Mouse (Mus musculus): Measurements from ENCODE around the gene Fam234b. TPM values are rescaled to one million over a fixed set of nuclear protein-coding genes. Genes with fewer than 3 reads are reported as not detected.

The Fam234b gene
- polyA plus RNA-seq (2015; fragmentation: Nextera tagmentation; extraction: Ambion mirVana), result 31.7 and 33.8 TPM in 2 replicates

- Histone ChIP-seq H3K9me3 (replicated peaks; ENCODE audit: control insufficient read depth, low read length) (no peaks in the 10 kb centered on the region), H3K4me2 (ENCODE audit: low read depth, low read length) (peak within 1 kb of the TSS; percentile 78), H3K4me1 (ENCODE audit: control insufficient read depth, low read depth, low read length) (peaks cover 40% of the 10 kb centered on the region), H3K9ac (ENCODE audit: low read depth, low read length) (peak within 1 kb of the TSS; percentile 97), H3K27me3 (ENCODE audit: control insufficient read depth, insufficient read depth, low read depth, low read length) (no peaks in the 10 kb centered on the region), H3K27ac (ENCODE audit: low read length) (peak within 1 kb of the TSS; percentile 99), H3K36me3 (ENCODE audit: control insufficient read depth, insufficient read depth) (peaks cover 14% of the 10 kb centered on the region; the same call in 1 of the 2 replicates), H3K4me3 (ENCODE audit: low read depth, low read length) (peak within 1 kb of the TSS; percentile 94)
- WGBS (ENCODE audit: insufficient replicate concordance), result under 1% methylated on average over 52 of the region's 52 CpGs
- ATAC-seq (ENCODE audit: low read depth), result peak; percentile 79
Measured at GRCm38 (mm10) chr6:135197921-135198532, at the start of gene Fam234b, which contains the start of gene Hebp1. Fam234b (plus strand) TSS chr6:135197977. Hebp1 (minus strand) TSS chr6:135198022.

GRCm38 (mm10) chr6:135148506-135148905 is 49.3 kb upstream of the Fam234b start:
- no peak overlapping the region for H3K4me2 ChIP-seq (ENCODE audit: low read depth, low read length)
- WGBS (ENCODE audit: insufficient replicate concordance), result 58% methylated on average over 1 of the region's 1 CpGs
- H3K4me1 ChIP-seq (ENCODE audit: control insufficient read depth, low read depth, low read length), result no peaks in the 10 kb centered on the region
- H3K9ac ChIP-seq (ENCODE audit: low read depth, low read length), result no peak overlapping the region
- no peaks in the 10 kb centered on the region for H3K9me3 ChIP-seq (replicated peaks; ENCODE audit: control insufficient read depth, low read length)
- no peak overlapping the region for H3K4me3 ChIP-seq (ENCODE audit: low read depth, low read length)
- ATAC-seq (ENCODE audit: low read depth), result peak; percentile 38; the same call in 1 of the 2 replicates
- peaks cover 74% of the 10 kb centered on the region for H3K36me3 ChIP-seq (ENCODE audit: control insufficient read depth, insufficient read depth)
- H3K27ac ChIP-seq (ENCODE audit: low read length), result no peak overlapping the region
- no peaks in the 10 kb centered on the region for H3K27me3 ChIP-seq (ENCODE audit: control insufficient read depth, insufficient read depth, low read depth, low read length)

- peak; percentile 14; the same call in 1 of the 2 replicates for ATAC-seq (ENCODE audit: low read depth)
- peaks cover 79% of the 10 kb centered on the region for H3K36me3 ChIP-seq (ENCODE audit: control insufficient read depth, insufficient read depth)
- no peak overlapping the region for H3K4me2 ChIP-seq (ENCODE audit: low read depth, low read length)
- H3K9me3 ChIP-seq (replicated peaks; ENCODE audit: control insufficient read depth, low read length), result no peaks in the 10 kb centered on the region
- no peaks in the 10 kb centered on the region for H3K4me1 ChIP-seq (ENCODE audit: control insufficient read depth, low read depth, low read length)
- no peak overlapping the region for H3K9ac ChIP-seq (ENCODE audit: low read depth, low read length)
- no peak overlapping the region for H3K27ac ChIP-seq (ENCODE audit: low read length)
- H3K4me3 ChIP-seq (ENCODE audit: low read depth, low read length), result no peak overlapping the region
- 71% methylated on average over 4 of the region's 4 CpGs for WGBS (ENCODE audit: insufficient replicate concordance)
- no peaks in the 10 kb centered on the region for H3K27me3 ChIP-seq (ENCODE audit: control insufficient read depth, insufficient read depth, low read depth, low read length)
Measured at GRCm38 (mm10) chr6:135149175-135149574, 48.6 kb upstream of the Fam234b start.

- Histone ChIP-seq H3K4me1 (ENCODE audit: control insufficient read depth, low read depth, low read length) (no peaks in the 10 kb centered on the region), H3K27ac (ENCODE audit: low read length) (no peak overlapping the region), H3K9me3 (replicated peaks; ENCODE audit: control insufficient read depth, low read length) (no peaks in the 10 kb centered on the region), H3K4me2 (ENCODE audit: low read depth, low read length) (no peak overlapping the region), H3K4me3 (ENCODE audit: low read depth, low read length) (no peak overlapping the region), H3K36me3 (ENCODE audit: control insufficient read depth, insufficient read depth) (peaks cover 79% of the 10 kb centered on the region), H3K27me3 (ENCODE audit: control insufficient read depth, insufficient read depth, low read depth, low read length) (no peaks in the 10 kb centered on the region), H3K9ac (ENCODE audit: low read depth, low read length) (no peak overlapping the region)
- ATAC-seq (ENCODE audit: low read depth), result no peak
- WGBS (ENCODE audit: insufficient replicate concordance), result 83% methylated on average over 4 of the region's 4 CpGs
Measured at GRCm38 (mm10) chr6:135149722-135150121, 48.1 kb upstream of the Fam234b start.

- Histone ChIP-seq H3K4me3 (ENCODE audit: low read depth, low read length) (no peak overlapping the region), H3K27ac (ENCODE audit: low read length) (no peak overlapping the region), H3K4me2 (ENCODE audit: low read depth, low read length) (no peak overlapping the region), H3K9me3 (replicated peaks; ENCODE audit: control insufficient read depth, low read length) (no peaks in the 10 kb centered on the region), H3K36me3 (ENCODE audit: control insufficient read depth, insufficient read depth) (peaks cover 79% of the 10 kb centered on the region), H3K4me1 (ENCODE audit: control insufficient read depth, low read depth, low read length) (no peaks in the 10 kb centered on the region), H3K27me3 (ENCODE audit: control insufficient read depth, insufficient read depth, low read depth, low read length) (no peaks in the 10 kb centered on the region), H3K9ac (ENCODE audit: low read depth, low read length) (no peak overlapping the region)
- 26% methylated on average over 5 of the region's 5 CpGs for WGBS (ENCODE audit: insufficient replicate concordance)
- peak; percentile 40; the same call in 1 of the 2 replicates for ATAC-seq (ENCODE audit: low read depth)
Measured at GRCm38 (mm10) chr6:135150311-135150710, 47.5 kb upstream of the Fam234b start.

- H3K4me3 ChIP-seq (ENCODE audit: low read depth, low read length), result no peak overlapping the region
- no peak overlapping the region for H3K4me2 ChIP-seq (ENCODE audit: low read depth, low read length)
- no peak overlapping the region for H3K27ac ChIP-seq (ENCODE audit: low read length)
- H3K36me3 ChIP-seq (ENCODE audit: control insufficient read depth, insufficient read depth), result peaks cover 60% of the 10 kb centered on the region
- no peak for ATAC-seq (ENCODE audit: low read depth)
- H3K9me3 ChIP-seq (replicated peaks; ENCODE audit: control insufficient read depth, low read length), result no peaks in the 10 kb centered on the region
- no peaks in the 10 kb centered on the region for H3K27me3 ChIP-seq (ENCODE audit: control insufficient read depth, insufficient read depth, low read depth, low read length)
- H3K9ac ChIP-seq (ENCODE audit: low read depth, low read length), result no peak overlapping the region
- WGBS (ENCODE audit: insufficient replicate concordance), result 83% methylated on average over 5 of the region's 5 CpGs
- H3K4me1 ChIP-seq (ENCODE audit: control insufficient read depth, low read depth, low read length), result peaks cover 14% of the 10 kb centered on the region
Measured at GRCm38 (mm10) chr6:135153719-135154118, 44.1 kb upstream of the Fam234b start.

GRCm38 (mm10) chr6:135156597-135156996 is 41.2 kb upstream of the Fam234b start:
- WGBS (ENCODE audit: insufficient replicate concordance), result 38% methylated on average over 8 of the region's 8 CpGs
- Histone ChIP-seq H3K4me3 (ENCODE audit: low read depth, low read length) (no peak overlapping the region), H3K4me2 (ENCODE audit: low read depth, low read length) (no peak overlapping the region), H3K9ac (ENCODE audit: low read depth, low read length) (no peak overlapping the region), H3K4me1 (ENCODE audit: control insufficient read depth, low read depth, low read length) (peaks cover 23% of the 10 kb centered on the region), H3K27me3 (ENCODE audit: control insufficient read depth, insufficient read depth, low read depth, low read length) (no peaks in the 10 kb centered on the region), H3K36me3 (ENCODE audit: control insufficient read depth, insufficient read depth) (peaks cover 37% of the 10 kb centered on the region), H3K27ac (ENCODE audit: low read length) (no peak overlapping the region), H3K9me3 (replicated peaks; ENCODE audit: control insufficient read depth, low read length) (no peaks in the 10 kb centered on the region)
- ATAC-seq (ENCODE audit: low read depth), result 0 out of 2 replicates have a peak, but pooled peaks have one; percentile 19

- Histone ChIP-seq H3K9me3 (replicated peaks; ENCODE audit: control insufficient read depth, low read length) (no peaks in the 10 kb centered on the region), H3K4me1 (ENCODE audit: control insufficient read depth, low read depth, low read length) (peaks cover 29% of the 10 kb centered on the region), H3K36me3 (ENCODE audit: control insufficient read depth, insufficient read depth) (peaks cover 30% of the 10 kb centered on the region), H3K9ac (ENCODE audit: low read depth, low read length) (peak overlapping the region; percentile 7; the same call in 1 of the 2 replicates), H3K4me2 (ENCODE audit: low read depth, low read length) (no peak overlapping the region), H3K4me3 (ENCODE audit: low read depth, low read length) (no peak overlapping the region), H3K27me3 (ENCODE audit: control insufficient read depth, insufficient read depth, low read depth, low read length) (no peaks in the 10 kb centered on the region), H3K27ac (ENCODE audit: low read length) (no peak overlapping the region)
- ATAC-seq (ENCODE audit: low read depth), result no peak
- WGBS (ENCODE audit: insufficient replicate concordance), result 72% methylated on average over 4 of the region's 4 CpGs
Measured at GRCm38 (mm10) chr6:135157496-135157895, 40.3 kb upstream of the Fam234b start.

- no peaks in the 10 kb centered on the region for H3K27me3 ChIP-seq (ENCODE audit: control insufficient read depth, insufficient read depth, low read depth, low read length)
- no peak overlapping the region for H3K9ac ChIP-seq (ENCODE audit: low read depth, low read length)
- no peaks in the 10 kb centered on the region for H3K9me3 ChIP-seq (replicated peaks; ENCODE audit: control insufficient read depth, low read length)
- no peak overlapping the region for H3K4me3 ChIP-seq (ENCODE audit: low read depth, low read length)
- peak; percentile 38 for ATAC-seq (ENCODE audit: low read depth)
- H3K4me1 ChIP-seq (ENCODE audit: control insufficient read depth, low read depth, low read length), result peaks cover 39% of the 10 kb centered on the region
- peak overlapping the region; percentile 51 for H3K27ac ChIP-seq (ENCODE audit: low read length)
- 81% methylated on average over 4 of the region's 4 CpGs for WGBS (ENCODE audit: insufficient replicate concordance)
- peaks cover 29% of the 10 kb centered on the region for H3K36me3 ChIP-seq (ENCODE audit: control insufficient read depth, insufficient read depth)
- H3K4me2 ChIP-seq (ENCODE audit: low read depth, low read length), result no peak overlapping the region
Measured at GRCm38 (mm10) chr6:135158509-135158908, 39.3 kb upstream of the Fam234b start.

All from liver, embryonic 16.5 days (tissue).